Mouse (Mus musculus): Measurements from ENCODE around the gene Evi2a. TPM values are rescaled to one million over a fixed set of nuclear protein-coding genes. Genes with fewer than 3 reads are reported as not detected.

Gene Evi2a
- polyA plus RNA-seq, 1 experiment from 2014 or later: 3.0 TPM

GRCm38 (mm10) chr11:79552622-79553021 lies 22.2 kb upstream of the Evi2a start:
- ATAC-seq (ENCODE audit: low FRiP score) (no peak), DNase-seq (ENCODE audit: low spot score, missing footprints) (peak; percentile 69)
- Histone ChIP-seq H3K9ac (ENCODE audit: low read length) (no peak overlapping the region), H3K4me1 (ENCODE audit: control insufficient read depth, insufficient read depth, low read length) (no peaks in the 10 kb centered on the region), H3K27ac (ENCODE audit: low read depth, low read length) (no peak overlapping the region), H3K27me3 (ENCODE audit: control insufficient read depth, insufficient read depth, low read length) (no peaks in the 10 kb centered on the region), H3K4me3 (ENCODE audit: low read depth, low read length) (no peak overlapping the region), H3K9me3 (ENCODE audit: control insufficient read depth, low read length) (no peaks in the 10 kb centered on the region), H3K36me3 (ENCODE audit: control insufficient read depth, insufficient read depth, low read length) (peaks cover 12% of the 10 kb centered on the region), H3K4me2 (no peak overlapping the region)
- WGBS: 83% methylated on average over 1 of the region's 1 CpGs

GRCm38 (mm10) chr11:79536293-79536692 lies 5.9 kb upstream of the Evi2a start:
- no peaks in the 10 kb centered on the region for H3K9me3 ChIP-seq (ENCODE audit: control insufficient read depth, low read length)
- no peak overlapping the region for H3K27ac ChIP-seq (ENCODE audit: low read depth, low read length)
- no peak overlapping the region for H3K4me3 ChIP-seq (ENCODE audit: low read depth, low read length)
- ATAC-seq (ENCODE audit: low FRiP score) (no peak), DNase-seq (ENCODE audit: low spot score, missing footprints) (no peak)
- WGBS: 91% methylated on average over 3 of the region's 3 CpGs
- H3K9ac ChIP-seq (ENCODE audit: low read length): no peak overlapping the region
- H3K27me3 ChIP-seq (ENCODE audit: control insufficient read depth, insufficient read depth, low read length): no peaks in the 10 kb centered on the region
- peaks cover 5% of the 10 kb centered on the region for H3K4me1 ChIP-seq (ENCODE audit: control insufficient read depth, insufficient read depth, low read length)
- 0 out of 2 replicates have a peak, but pooled peaks cover 3% of the 10 kb centered on the region for H3K36me3 ChIP-seq (ENCODE audit: control insufficient read depth, insufficient read depth, low read length)
- H3K4me2 ChIP-seq: no peak overlapping the region

DNA sequence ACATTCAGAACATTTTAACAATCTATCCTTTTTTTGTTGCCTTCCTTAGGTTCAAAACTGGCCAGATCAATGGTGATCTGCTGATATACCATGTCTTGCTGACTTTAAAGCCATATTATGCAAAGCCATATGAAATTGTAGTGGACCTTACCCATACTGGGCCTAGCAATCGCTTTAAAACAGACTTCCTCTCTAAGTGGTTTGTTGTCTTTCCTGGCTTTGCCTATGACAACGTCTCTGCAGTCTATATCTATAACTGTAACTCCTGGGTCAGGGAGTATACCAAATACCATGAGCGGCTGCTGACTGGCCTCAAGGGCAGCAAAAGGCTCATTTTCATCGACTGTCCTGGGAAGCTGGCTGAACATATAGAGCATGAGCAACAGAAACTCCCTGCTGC lies 5.1 kb upstream of the Evi2a start:
- no peak overlapping the region for H3K27ac ChIP-seq (ENCODE audit: low read depth, low read length)
- peaks cover 5% of the 10 kb centered on the region for H3K4me1 ChIP-seq (ENCODE audit: control insufficient read depth, insufficient read depth, low read length)
- 0 out of 2 replicates have a peak, but pooled peaks cover 3% of the 10 kb centered on the region for H3K36me3 ChIP-seq (ENCODE audit: control insufficient read depth, insufficient read depth, low read length)
- H3K27me3 ChIP-seq (ENCODE audit: control insufficient read depth, insufficient read depth, low read length): no peaks in the 10 kb centered on the region
- DNase-seq (ENCODE audit: low spot score, missing footprints) (no peak), ATAC-seq (ENCODE audit: low FRiP score) (no peak)
- no peak overlapping the region for H3K4me2 ChIP-seq
- WGBS: 91% methylated on average over 4 of the region's 4 CpGs
- no peak overlapping the region for H3K4me3 ChIP-seq (ENCODE audit: low read depth, low read length)
- H3K9me3 ChIP-seq (ENCODE audit: control insufficient read depth, low read length): no peaks in the 10 kb centered on the region
- H3K9ac ChIP-seq (ENCODE audit: low read length): no peak overlapping the region

GRCm38 (mm10) chr11:79533950-79534690 lies 3.7 kb upstream of the Evi2a start:
- ATAC-seq (ENCODE audit: low FRiP score) (no peak), DNase-seq (ENCODE audit: low spot score, missing footprints) (no peak)
- Histone ChIP-seq H3K9me3 (ENCODE audit: control insufficient read depth, low read length) (no peaks in the 10 kb centered on the region), H3K9ac (ENCODE audit: low read length) (no peak overlapping the region), H3K27me3 (ENCODE audit: control insufficient read depth, insufficient read depth, low read length) (no peaks in the 10 kb centered on the region), H3K36me3 (ENCODE audit: control insufficient read depth, insufficient read depth, low read length) (0 out of 2 replicates have a peak, but pooled peaks cover 3% of the 10 kb centered on the region), H3K4me1 (ENCODE audit: control insufficient read depth, insufficient read depth, low read length) (peaks cover 5% of the 10 kb centered on the region), H3K4me2 (no peak overlapping the region), H3K27ac (ENCODE audit: low read depth, low read length) (0 out of 2 replicates have a peak overlapping the region, but pooled peaks have one; percentile 14), H3K4me3 (ENCODE audit: low read depth, low read length) (no peak overlapping the region)
- 88% methylated on average over 8 of the region's 8 CpGs for WGBS

DNA sequence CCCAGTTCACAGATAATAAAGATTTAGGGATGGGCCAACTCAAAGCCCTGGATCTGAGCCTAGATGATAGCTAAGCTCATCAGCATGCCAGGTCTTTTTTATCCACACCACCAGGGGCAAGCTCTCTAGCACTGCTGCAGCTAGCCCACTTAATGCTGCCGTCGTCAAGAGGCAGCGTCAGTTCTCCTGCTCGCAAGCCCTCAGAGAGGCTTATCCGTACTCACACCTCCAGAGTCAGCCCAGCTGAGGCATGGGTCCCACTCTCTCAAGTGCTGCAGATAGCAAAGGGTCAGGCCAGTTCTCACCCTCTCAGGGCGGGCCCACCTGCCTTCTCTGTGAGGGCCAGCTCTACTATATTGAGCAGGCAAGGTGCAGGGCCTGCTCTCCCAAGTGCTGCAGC lies 2.9 kb upstream of the Evi2a start:
- DNase-seq (ENCODE audit: low spot score, missing footprints) (no peak), ATAC-seq (ENCODE audit: low FRiP score) (no peak)
- H3K9ac ChIP-seq (ENCODE audit: low read length): no peak overlapping the region
- no peak overlapping the region for H3K4me2 ChIP-seq
- H3K27me3 ChIP-seq (ENCODE audit: control insufficient read depth, insufficient read depth, low read length): no peaks in the 10 kb centered on the region
- H3K4me3 ChIP-seq (ENCODE audit: low read depth, low read length): no peak overlapping the region
- WGBS: 84% methylated on average over 6 of the region's 6 CpGs
- no peak overlapping the region for H3K27ac ChIP-seq (ENCODE audit: low read depth, low read length)
- H3K36me3 ChIP-seq (ENCODE audit: control insufficient read depth, insufficient read depth, low read length): 0 out of 2 replicates have a peak, but pooled peaks cover 3% of the 10 kb centered on the region
- H3K4me1 ChIP-seq (ENCODE audit: control insufficient read depth, insufficient read depth, low read length): peaks cover 5% of the 10 kb centered on the region
- no peaks in the 10 kb centered on the region for H3K9me3 ChIP-seq (ENCODE audit: control insufficient read depth, low read length)

- Histone ChIP-seq H3K4me1 (ENCODE audit: control insufficient read depth, insufficient read depth, low read length) (peaks cover 5% of the 10 kb centered on the region), H3K9me3 (ENCODE audit: control insufficient read depth, low read length) (no peaks in the 10 kb centered on the region)
- ATAC-seq (ENCODE audit: low FRiP score): no peak
Observed at GRCm38 (mm10) chr11:79531485-79531884, 1.1 kb upstream of the Evi2a start.

DNA sequence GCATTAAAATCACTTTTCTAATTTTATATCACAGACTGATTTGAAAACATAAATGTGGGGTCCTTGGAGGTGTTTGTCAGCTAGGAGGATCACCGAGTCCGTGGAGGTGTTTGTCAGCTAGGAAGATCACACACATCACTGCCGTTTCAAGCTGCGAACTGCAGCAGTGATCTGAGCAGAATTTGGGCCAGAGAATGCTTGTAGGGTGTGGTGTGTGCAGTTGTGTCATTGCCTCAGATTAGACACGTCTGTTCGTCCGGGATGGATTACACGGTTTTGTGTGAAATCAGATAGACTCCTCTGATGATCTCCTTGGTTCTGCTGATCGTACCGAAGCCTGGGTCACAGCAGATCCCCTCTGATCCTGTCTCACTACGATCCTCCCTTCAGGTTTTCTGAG lies 365 bp upstream of the Evi2a start:
- ATAC-seq (ENCODE audit: low FRiP score): no peak

More at GRCm38 (mm10) chr11:79531485-79531884, 1.1 kb upstream of the Evi2a start:
- Histone ChIP-seq H3K36me3 (ENCODE audit: control insufficient read depth, insufficient read depth, low read length) (0 out of 2 replicates have a peak, but pooled peaks cover 3% of the 10 kb centered on the region), H3K27me3 (ENCODE audit: control insufficient read depth, insufficient read depth, low read length) (no peaks in the 10 kb centered on the region), H3K4me2 (no peak overlapping the region), H3K4me3 (ENCODE audit: low read depth, low read length) (no peak overlapping the region), H3K9ac (ENCODE audit: low read length) (no peak overlapping the region), H3K27ac (ENCODE audit: low read depth, low read length) (no peak overlapping the region)
- 91% methylated on average over 4 of the region's 4 CpGs for WGBS
- DNase-seq (ENCODE audit: low spot score, missing footprints): peak; percentile 77

DNA sequence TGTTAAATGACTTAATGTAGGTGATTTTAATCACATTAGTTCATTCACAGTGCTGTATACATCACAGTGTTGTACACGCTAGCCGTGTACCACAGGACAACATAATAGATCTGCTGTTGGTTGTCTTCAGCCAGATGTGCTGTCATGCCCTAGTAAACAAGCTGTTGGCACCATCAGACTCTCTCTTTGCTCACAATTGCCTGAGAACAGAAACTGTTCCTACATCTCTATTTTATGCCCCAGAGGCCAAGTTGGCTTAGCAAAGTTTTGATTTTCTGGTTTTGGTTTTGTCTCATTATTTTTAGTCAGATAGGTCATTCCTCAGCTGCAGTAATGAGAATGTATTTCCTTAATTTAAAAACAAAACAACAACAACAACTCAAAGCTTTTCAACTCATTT lies 673 bp downstream of the Evi2a start:
- Histone ChIP-seq H3K4me1 (ENCODE audit: control insufficient read depth, insufficient read depth, low read length) (peaks cover 4% of the 10 kb centered on the region), H3K9ac (ENCODE audit: low read length) (no peak overlapping the region), H3K27ac (ENCODE audit: low read depth, low read length) (no peak overlapping the region), H3K27me3 (ENCODE audit: control insufficient read depth, insufficient read depth, low read length) (no peaks in the 10 kb centered on the region), H3K4me2 (no peak overlapping the region), H3K4me3 (ENCODE audit: low read depth, low read length) (no peak overlapping the region), H3K36me3 (ENCODE audit: control insufficient read depth, insufficient read depth, low read length) (no peaks in the 10 kb centered on the region), H3K9me3 (ENCODE audit: control insufficient read depth, low read length) (no peaks in the 10 kb centered on the region)
- peak; percentile 68 for DNase-seq (ENCODE audit: low spot score, missing footprints)
- no peak for ATAC-seq (ENCODE audit: low FRiP score)
- WGBS: 100% methylated on average over 2 of the region's 2 CpGs

More for the DNA sequence above, 365 bp upstream of the Evi2a start:
- no peak for DNase-seq (ENCODE audit: low spot score, missing footprints)
- Histone ChIP-seq H3K27ac (ENCODE audit: low read depth, low read length) (no peak overlapping the region), H3K9me3 (ENCODE audit: control insufficient read depth, low read length) (no peaks in the 10 kb centered on the region), H3K27me3 (ENCODE audit: control insufficient read depth, insufficient read depth, low read length) (no peaks in the 10 kb centered on the region), H3K9ac (ENCODE audit: low read length) (no peak overlapping the region), H3K4me3 (ENCODE audit: low read depth, low read length) (no peak overlapping the region), H3K36me3 (ENCODE audit: control insufficient read depth, insufficient read depth, low read length) (no peaks in the 10 kb centered on the region), H3K4me2 (no peak overlapping the region), H3K4me1 (ENCODE audit: control insufficient read depth, insufficient read depth, low read length) (peaks cover 5% of the 10 kb centered on the region)
- 86% methylated on average over 11 of the region's 11 CpGs for WGBS

DNA sequence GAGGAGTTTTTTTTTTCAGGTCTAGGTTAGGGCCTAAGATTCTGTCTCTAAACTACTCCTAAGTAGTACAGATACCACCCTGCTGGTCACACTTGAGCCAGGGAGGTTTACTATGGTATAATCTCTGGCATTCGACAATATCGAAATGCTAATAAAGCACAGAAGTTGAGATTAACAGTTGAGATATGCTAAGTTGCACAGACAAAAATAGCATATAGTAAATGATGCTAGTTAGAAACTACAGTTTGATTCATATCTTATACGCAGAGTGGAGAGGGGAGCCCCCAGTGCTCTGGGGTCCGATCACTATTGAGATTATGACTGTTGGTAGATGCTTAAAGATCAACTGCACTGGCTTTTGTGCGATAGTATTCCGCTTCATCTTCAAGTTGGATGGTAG lies 1.2 kb downstream of the Evi2a start:
- Histone ChIP-seq H3K36me3 (ENCODE audit: control insufficient read depth, insufficient read depth, low read length) (no peaks in the 10 kb centered on the region), H3K27me3 (ENCODE audit: control insufficient read depth, insufficient read depth, low read length) (no peaks in the 10 kb centered on the region), H3K4me2 (no peak overlapping the region), H3K4me3 (ENCODE audit: low read depth, low read length) (no peak overlapping the region), H3K9ac (ENCODE audit: low read length) (no peak overlapping the region), H3K9me3 (ENCODE audit: control insufficient read depth, low read length) (no peaks in the 10 kb centered on the region), H3K27ac (ENCODE audit: low read depth, low read length) (no peak overlapping the region), H3K4me1 (ENCODE audit: control insufficient read depth, insufficient read depth, low read length) (peaks cover 2% of the 10 kb centered on the region)
- DNase-seq (ENCODE audit: low spot score, missing footprints): peak; percentile 53
- WGBS: 97% methylated on average over 6 of the region's 6 CpGs
- ATAC-seq (ENCODE audit: low FRiP score): no peak
